Mouse (Mus musculus): Measurements from ENCODE around the gene Gpc5. TPM values are rescaled to one million over a fixed set of nuclear protein-coding genes. Genes with fewer than 3 reads are reported as not detected.

The Gpc5 gene
- polyA plus RNA-seq, 1 experiment from 2014 or later: 0.09 TPM

GRCm38 (mm10) chr14:115831854-115832625 lies 740.0 kb downstream of the Gpc5 start:
- TF ChIP-seq CTCF (IDR thresholded peaks at IDR 0.05; ENCODE audit: low read depth): no peak

DNA sequence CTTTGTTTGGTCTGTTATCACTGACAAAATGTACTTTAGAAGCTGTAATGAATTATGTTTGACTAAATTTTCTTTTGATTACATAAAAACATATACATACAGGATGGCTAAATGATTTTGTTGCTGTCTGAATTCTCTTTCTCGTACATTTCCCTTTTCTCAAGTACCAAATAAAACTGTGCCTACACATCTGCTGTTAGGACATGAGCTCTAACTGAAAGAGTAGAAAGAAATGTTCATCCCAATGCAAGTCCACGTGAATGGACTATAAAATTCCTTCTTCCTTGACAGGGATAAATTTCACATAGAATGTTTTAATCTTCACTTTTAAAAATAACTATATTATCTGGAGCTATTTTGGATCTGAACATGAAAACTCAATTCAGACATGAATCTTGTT lies 751.8 kb downstream of the Gpc5 start:
- TF ChIP-seq CTCF (IDR thresholded peaks at IDR 0.05; ENCODE audit: low read depth): no peak
- no peak overlapping the region for H3K27ac ChIP-seq (ENCODE audit: low read depth, low read length)
- ATAC-seq: no peak
- no peak overlapping the region for H3K9ac ChIP-seq (ENCODE audit: low read depth, low read length)
- H3K27me3 ChIP-seq (replicated peaks; ENCODE audit: control insufficient read depth, insufficient read depth, low read length): no peaks in the 10 kb centered on the region
- no peaks in the 10 kb centered on the region for H3K9me3 ChIP-seq (ENCODE audit: control insufficient read depth)
- H3K4me2 ChIP-seq (replicated peaks; ENCODE audit: low read depth): no peak overlapping the region
- H3K4me1 ChIP-seq (replicated peaks; ENCODE audit: control insufficient read depth, insufficient read depth, low read length): no peaks in the 10 kb centered on the region
- no peaks in the 10 kb centered on the region for H3K36me3 ChIP-seq (ENCODE audit: control insufficient read depth, insufficient read depth)
- H3K4me3 ChIP-seq (ENCODE audit: low read depth, low read length): no peak overlapping the region
- WGBS: 56% methylated on average over 2 of the region's 2 CpGs

More at GRCm38 (mm10) chr14:115831854-115832625, 740.0 kb downstream of the Gpc5 start:
- Histone ChIP-seq H3K27me3 (replicated peaks; ENCODE audit: control insufficient read depth, insufficient read depth, low read length) (no peaks in the 10 kb centered on the region), H3K9ac (ENCODE audit: low read depth, low read length) (no peak overlapping the region), H3K4me2 (replicated peaks; ENCODE audit: low read depth) (no peak overlapping the region), H3K4me3 (ENCODE audit: low read depth, low read length) (no peak overlapping the region), H3K27ac (ENCODE audit: low read depth, low read length) (no peak overlapping the region), H3K4me1 (replicated peaks; ENCODE audit: control insufficient read depth, insufficient read depth, low read length) (no peaks in the 10 kb centered on the region), H3K36me3 (ENCODE audit: control insufficient read depth, insufficient read depth) (no peaks in the 10 kb centered on the region), H3K9me3 (ENCODE audit: control insufficient read depth) (no peaks in the 10 kb centered on the region)
- WGBS: 72% methylated on average over 10 of the region's 10 CpGs
- no peak for ATAC-seq

DNA sequence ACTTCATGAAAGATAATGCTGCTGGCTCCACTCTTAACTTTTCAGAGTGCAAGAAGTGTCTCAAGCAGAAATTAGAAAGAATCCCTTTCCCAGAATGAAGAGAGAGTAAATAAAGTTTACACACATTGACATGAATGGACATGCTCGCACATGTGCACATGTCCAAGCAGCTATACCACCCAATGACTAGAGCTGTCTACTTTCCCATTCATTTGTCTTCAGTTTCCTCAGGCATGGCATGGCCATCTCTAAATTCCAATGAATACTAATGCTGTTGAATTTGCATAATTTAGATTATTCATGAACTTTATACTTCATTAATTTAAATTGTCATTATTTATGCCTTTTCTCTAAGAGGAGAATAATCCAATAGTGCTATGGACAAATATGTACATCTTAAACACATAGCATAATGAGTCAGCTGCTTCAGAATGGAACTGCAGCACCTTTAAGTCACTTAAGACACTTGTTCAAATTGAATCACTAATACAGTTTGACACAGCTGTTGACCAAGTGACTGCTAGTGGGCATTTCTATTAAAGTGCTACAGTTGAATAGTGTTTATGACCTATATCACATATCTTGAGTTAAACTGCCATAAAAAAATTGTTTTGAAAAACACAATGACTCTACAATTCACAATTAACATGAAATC lies 752.9 kb downstream of the Gpc5 start:
- Histone ChIP-seq H3K36me3 (ENCODE audit: control insufficient read depth, insufficient read depth) (no peaks in the 10 kb centered on the region), H3K9me3 (ENCODE audit: control insufficient read depth) (no peaks in the 10 kb centered on the region), H3K4me1 (replicated peaks; ENCODE audit: control insufficient read depth, insufficient read depth, low read length) (no peaks in the 10 kb centered on the region), H3K27me3 (replicated peaks; ENCODE audit: control insufficient read depth, insufficient read depth, low read length) (no peaks in the 10 kb centered on the region), H3K4me2 (replicated peaks; ENCODE audit: low read depth) (no peak overlapping the region), H3K27ac (ENCODE audit: low read depth, low read length) (no peak overlapping the region), H3K4me3 (ENCODE audit: low read depth, low read length) (no peak overlapping the region), H3K9ac (ENCODE audit: low read depth, low read length) (no peak overlapping the region)
- WGBS: 92% methylated on average over 1 of the region's 1 CpGs
- no peak for ATAC-seq
- no peak for TF ChIP-seq CTCF (IDR thresholded peaks at IDR 0.05; ENCODE audit: low read depth)

DNA sequence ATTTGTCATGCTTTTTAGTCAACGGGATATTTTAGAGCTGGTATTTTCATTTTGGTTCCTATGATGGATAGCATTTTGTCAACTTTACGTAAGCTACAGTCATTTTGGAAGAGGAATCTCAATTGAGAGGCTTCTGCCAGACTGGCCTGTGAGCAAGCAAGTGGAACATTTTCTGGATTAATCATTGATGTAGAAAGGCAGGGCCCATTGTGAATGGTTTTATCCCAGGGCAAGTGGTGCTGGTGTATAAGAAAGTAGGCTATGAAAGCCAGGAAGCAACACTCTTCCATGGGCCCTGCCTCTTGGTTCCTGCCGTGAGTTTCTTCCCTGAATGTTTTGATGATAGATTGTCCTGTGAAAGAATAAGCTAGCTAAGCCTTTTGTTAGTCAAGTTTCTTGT lies 777.1 kb downstream of the Gpc5 start:
- 76% methylated on average over 3 of the region's 3 CpGs for WGBS
- no peak overlapping the region for H3K4me3 ChIP-seq (ENCODE audit: low read depth, low read length)
- H3K9ac ChIP-seq (ENCODE audit: low read depth, low read length): no peak overlapping the region
- no peak overlapping the region for H3K27ac ChIP-seq (ENCODE audit: low read depth, low read length)
- H3K27me3 ChIP-seq (replicated peaks; ENCODE audit: control insufficient read depth, insufficient read depth, low read length): no peaks in the 10 kb centered on the region
- no peak overlapping the region for H3K4me2 ChIP-seq (replicated peaks; ENCODE audit: low read depth)
- no peak for TF ChIP-seq CTCF (IDR thresholded peaks at IDR 0.05; ENCODE audit: low read depth)
- no peaks in the 10 kb centered on the region for H3K36me3 ChIP-seq (ENCODE audit: control insufficient read depth, insufficient read depth)
- H3K9me3 ChIP-seq (ENCODE audit: control insufficient read depth): no peaks in the 10 kb centered on the region
- no peaks in the 10 kb centered on the region for H3K4me1 ChIP-seq (replicated peaks; ENCODE audit: control insufficient read depth, insufficient read depth, low read length)
- ATAC-seq: no peak

DNA sequence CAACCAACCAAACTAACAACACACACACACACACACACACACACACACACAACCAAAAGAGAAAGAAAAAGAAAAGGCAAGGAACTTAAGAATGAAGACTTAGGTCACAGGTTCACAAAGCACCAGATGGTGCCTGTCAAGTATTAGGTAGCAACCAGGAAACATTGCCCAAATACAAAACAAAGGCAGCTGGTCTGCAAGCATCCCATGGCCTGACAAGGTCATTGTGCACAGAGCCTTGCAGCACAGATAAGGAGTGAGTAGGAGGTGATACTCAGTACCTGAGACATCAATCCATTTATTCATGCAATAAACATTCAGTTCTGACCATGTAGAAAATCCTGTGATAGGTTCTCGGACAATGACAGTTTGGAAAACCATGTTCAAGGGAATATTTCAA lies 884.0 kb downstream of the Gpc5 start:
- no peak overlapping the region for H3K4me2 ChIP-seq (replicated peaks; ENCODE audit: low read depth)
- no peak for TF ChIP-seq CTCF (IDR thresholded peaks at IDR 0.05; ENCODE audit: low read depth)
- no peaks in the 10 kb centered on the region for H3K27me3 ChIP-seq (replicated peaks; ENCODE audit: control insufficient read depth, insufficient read depth, low read length)
- H3K27ac ChIP-seq (ENCODE audit: low read depth, low read length): no peak overlapping the region
- WGBS: 86% methylated on average over 1 of the region's 1 CpGs
- no peaks in the 10 kb centered on the region for H3K4me1 ChIP-seq (replicated peaks; ENCODE audit: control insufficient read depth, insufficient read depth, low read length)
- H3K4me3 ChIP-seq (ENCODE audit: low read depth, low read length): no peak overlapping the region
- no peaks in the 10 kb centered on the region for H3K36me3 ChIP-seq (ENCODE audit: control insufficient read depth, insufficient read depth)
- H3K9me3 ChIP-seq (ENCODE audit: control insufficient read depth): no peaks in the 10 kb centered on the region
- no peak for ATAC-seq
- H3K9ac ChIP-seq (ENCODE audit: low read depth, low read length): no peak overlapping the region

DNA sequence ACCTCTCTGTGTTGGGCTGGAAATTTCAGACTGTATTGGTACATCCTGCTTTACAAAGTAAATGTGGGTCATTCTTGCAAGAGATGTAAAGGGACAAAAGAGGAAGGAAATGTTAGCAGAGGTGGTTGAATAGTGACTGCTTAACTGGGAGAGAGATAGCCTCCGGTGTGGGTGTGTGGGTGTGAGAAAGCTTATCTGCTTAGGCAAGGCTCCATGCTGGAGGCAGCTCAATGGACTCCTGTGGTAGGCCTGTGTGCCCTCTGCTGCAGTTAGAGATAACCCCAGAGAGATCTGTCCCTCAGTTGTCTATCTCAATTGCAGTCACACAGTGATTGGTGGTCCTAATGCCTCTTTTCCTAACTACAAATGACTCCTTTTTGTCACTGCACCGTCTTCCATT lies 887.2 kb downstream of the Gpc5 start:
- no peak overlapping the region for H3K4me2 ChIP-seq (replicated peaks; ENCODE audit: low read depth)
- H3K4me1 ChIP-seq (replicated peaks; ENCODE audit: control insufficient read depth, insufficient read depth, low read length): no peaks in the 10 kb centered on the region
- H3K27ac ChIP-seq (ENCODE audit: low read depth, low read length): no peak overlapping the region
- no peak for ATAC-seq
- no peak overlapping the region for H3K4me3 ChIP-seq (ENCODE audit: low read depth, low read length)
- H3K9ac ChIP-seq (ENCODE audit: low read depth, low read length): no peak overlapping the region
- no peak for TF ChIP-seq CTCF (IDR thresholded peaks at IDR 0.05; ENCODE audit: low read depth)
- no peaks in the 10 kb centered on the region for H3K9me3 ChIP-seq (ENCODE audit: control insufficient read depth)
- 48% methylated on average over 2 of the region's 2 CpGs for WGBS
- no peaks in the 10 kb centered on the region for H3K36me3 ChIP-seq (ENCODE audit: control insufficient read depth, insufficient read depth)
- no peaks in the 10 kb centered on the region for H3K27me3 ChIP-seq (replicated peaks; ENCODE audit: control insufficient read depth, insufficient read depth, low read length)
